Mouse (Mus musculus): ENCODE results near the gene Bach1. TPM values are rescaled to one million over a fixed set of nuclear protein-coding genes. Genes with fewer than 3 reads are reported as not detected.
A peak's percentile ranks its signal among the peaks of the same experiment; 100 is the strongest.

Bach1 gene
- total and polyA plus RNA-seq, 3 experiments = 11.4 to 20.9 (median 13.4) TPM

DNA sequence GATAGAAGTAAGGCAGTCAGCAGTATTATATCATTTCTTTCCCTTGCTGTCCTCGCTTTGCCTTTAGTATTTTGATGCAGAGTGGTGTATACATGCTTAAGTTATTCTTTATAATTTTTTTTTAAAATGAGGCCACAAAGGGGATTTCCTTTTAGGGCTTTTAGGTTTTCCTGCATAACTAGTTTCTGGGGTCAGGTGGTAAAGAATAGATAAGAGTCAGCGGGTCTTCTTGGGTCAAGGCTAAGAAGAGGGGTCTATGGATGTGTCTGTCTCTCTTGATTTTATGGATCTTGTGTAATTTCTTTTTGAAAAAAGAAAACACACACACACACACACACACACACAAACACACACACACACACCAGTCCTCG, 1.6 kb downstream of the Bach1 start:
- peak overlapping the region; percentile 78 to 87 (median 84) for H3K4me3 ChIP-seq (replicated peaks in 1 of 3; ENCODE audit: low read depth in 2 of 3, low read length in 2 of 3, poor library complexity in 1 of 3)
- H3K27ac ChIP-seq (ENCODE audit: insufficient read depth, low read depth) = peak overlapping the region; percentile 72
- peaks cover 58% of the 10 kb centered on the region for H3K79me2 ChIP-seq (replicated peaks; ENCODE audit: control insufficient read depth, extremely low read depth, insufficient read depth, poor library complexity, severe bottlenecking)
- no peak for DNase-seq (ENCODE audit: extremely low read depth)
- peaks cover 4% of the 10 kb centered on the region for H3K27me3 ChIP-seq (replicated peaks)
- in situ Hi-C loops (cut with MboI; ENCODE audit: low pct_ligation_motif_present, low pct_unique_long_range_greater_than_20kb, low sequenced_read_pairs) (no loop called here), dilution Hi-C loops (cut with MboI; ENCODE audit: extremely low pct_ligation_motif_present, extremely low pct_unique_long_range_greater_than_20kb, low sequenced_read_pairs) (no loop called here)
- peak overlapping the region; percentile 96 for H3K9ac ChIP-seq (ENCODE audit: insufficient read depth, low read depth)
- TF ChIP-seq TBP (conservative IDR thresholded peaks at IDR 0.05; ENCODE audit: low read depth, low read length) (0 out of 2 replicates have a peak, but pooled peaks have one; percentile 35), KAT2A (IDR thresholded peaks at IDR 0.05; ENCODE audit: insufficient replicate concordance, low read length) (no peak), ZNF384 (IDR thresholded peaks at IDR 0.05; ENCODE audit: low read depth, low read length) (peak; percentile 58; the same call in 1 of the 2 replicates), MAZ (IDR thresholded peaks at IDR 0.05; ENCODE audit: low read depth, low read length) (no peak), USF2 (conservative IDR thresholded peaks at IDR 0.05; ENCODE audit: low read depth, low read length) (no peak), GABPA (IDR thresholded peaks at IDR 0.05; ENCODE audit: insufficient replicate concordance, low read depth, low read length) (no peak), SMC3 (IDR thresholded peaks at IDR 0.05; ENCODE audit: low read depth, low read length) (no peak), IRF4 (IDR thresholded peaks at IDR 0.05; ENCODE audit: low read depth, low read length) (no peak), E2F4 (IDR thresholded peaks at IDR 0.05; ENCODE audit: insufficient replicate concordance, low read depth, low read length) (no peak), TCF12 (IDR thresholded peaks at IDR 0.05; ENCODE audit: low read depth, low read length) (no peak), POLR2AphosphoS2 (IDR thresholded peaks at IDR 0.05; ENCODE audit: low read depth, low read length) (no peak), MAX (IDR thresholded peaks at IDR 0.05; ENCODE audit: low read length) (no peak), NELFE (IDR thresholded peaks at IDR 0.05; ENCODE audit: low read depth, low read length) (no peak)
- no peaks in the 10 kb centered on the region for H3K9me3 ChIP-seq (replicated peaks; ENCODE audit: low read length)
- H3K4me1 ChIP-seq (ENCODE audit: control insufficient read depth in 1 of 2, insufficient read depth in 2 of 2) = peaks cover 12 to 36% of the 10 kb centered on the region in 2 experiments
- peak overlapping the region; percentile 90 for H3K4me2 ChIP-seq (ENCODE audit: insufficient read depth, low read depth, poor library complexity, severe bottlenecking)
- peaks cover 0 to 12% of the 10 kb centered on the region in 2 experiments for H3K36me3 ChIP-seq (replicated peaks in 1 of 2; ENCODE audit: control insufficient read depth in 1 of 2, insufficient read depth in 1 of 2, low read length in 1 of 2)

DNA sequence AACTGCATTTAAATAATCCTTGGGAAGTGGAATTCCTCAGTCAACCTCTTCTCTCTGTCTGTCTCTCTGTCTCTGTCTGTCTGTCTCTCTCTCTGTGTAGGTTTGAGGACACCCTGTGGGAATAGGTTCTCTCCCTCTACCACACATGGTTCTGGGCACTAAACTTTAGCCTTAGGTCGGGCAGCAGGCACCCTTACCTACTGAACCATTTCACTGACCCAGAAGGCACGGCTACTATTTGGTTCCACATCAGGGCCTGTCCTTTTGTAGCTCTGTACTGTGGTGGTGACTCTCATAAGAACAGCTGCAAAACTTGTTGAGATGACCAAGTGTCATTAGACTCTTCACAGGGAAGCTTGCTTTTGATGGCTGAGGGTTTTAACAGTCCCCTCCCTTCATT, 3.1 kb downstream of the Bach1 start:
- Histone ChIP-seq H3K27me3 (replicated peaks) (peaks cover 4% of the 10 kb centered on the region), H3K79me2 (replicated peaks; ENCODE audit: control insufficient read depth, extremely low read depth, insufficient read depth, poor library complexity, severe bottlenecking) (peaks cover 73% of the 10 kb centered on the region), H3K27ac (ENCODE audit: insufficient read depth, low read depth) (no peak overlapping the region), H3K36me3 (replicated peaks in 1 of 2; ENCODE audit: control insufficient read depth in 1 of 2, insufficient read depth in 1 of 2, low read length in 1 of 2) (peaks cover 0 to 25% of the 10 kb centered on the region in 2 experiments), H3K9ac (ENCODE audit: insufficient read depth, low read depth) (no peak overlapping the region), H3K4me1 (ENCODE audit: control insufficient read depth in 1 of 2, insufficient read depth in 2 of 2) (peaks cover 12 to 48% of the 10 kb centered on the region in 2 experiments), H3K4me3 (replicated peaks in 1 of 3; ENCODE audit: low read depth in 2 of 3, low read length in 2 of 3, poor library complexity in 1 of 3) (no peak overlapping the region), H3K4me2 (ENCODE audit: insufficient read depth, low read depth, poor library complexity, severe bottlenecking) (no peak overlapping the region), H3K9me3 (replicated peaks; ENCODE audit: low read length) (no peaks in the 10 kb centered on the region)
- dilution Hi-C loops (cut with MboI; ENCODE audit: extremely low pct_ligation_motif_present, extremely low pct_unique_long_range_greater_than_20kb, low sequenced_read_pairs) = no loop called here
- no peak for TF ChIP-seq USF1 (IDR thresholded peaks at IDR 0.05; ENCODE audit: low read depth, low read length)
- no peak for TF ChIP-seq ETS1 (conservative IDR thresholded peaks at IDR 0.05; ENCODE audit: low read depth, low read length)
- no peak for TF ChIP-seq ELF1 (IDR thresholded peaks at IDR 0.05; ENCODE audit: low read depth, low read length)
- no peak for TF ChIP-seq JUND (conservative IDR thresholded peaks at IDR 0.05; ENCODE audit: low read depth, low read length)
- no peak for TF ChIP-seq IRF4 (IDR thresholded peaks at IDR 0.05; ENCODE audit: low read depth, low read length)
- TF ChIP-seq BHLHE40 (IDR thresholded peaks at IDR 0.05; ENCODE audit: low read depth, low read length) = no peak
- no peak for TF ChIP-seq GABPA (IDR thresholded peaks at IDR 0.05; ENCODE audit: insufficient replicate concordance, low read depth, low read length)
- TF ChIP-seq MYC (IDR thresholded peaks at IDR 0.05; ENCODE audit: low read depth, low read length) = no peak
- TF ChIP-seq HCFC1 (IDR thresholded peaks at IDR 0.05; ENCODE audit: low read depth, low read length) = no peak
- no peak for TF ChIP-seq ZC3H11A (IDR thresholded peaks at IDR 0.05; ENCODE audit: low read depth, low read length)
- no peak for TF ChIP-seq JUN (IDR thresholded peaks at IDR 0.05; ENCODE audit: insufficient read depth, low read depth, low read length)
- no peak for TF ChIP-seq MEF2A (IDR thresholded peaks at IDR 0.05; ENCODE audit: borderline replicate concordance, low read depth, low read length)
- no peak for TF ChIP-seq SIN3A (IDR thresholded peaks at IDR 0.05; ENCODE audit: low read length)
- TF ChIP-seq NRF1 (IDR thresholded peaks at IDR 0.05; ENCODE audit: low read depth, low read length) = no peak
- no peak for TF ChIP-seq TCF12 (IDR thresholded peaks at IDR 0.05; ENCODE audit: low read depth, low read length)
- TF ChIP-seq CHD1 (IDR thresholded peaks at IDR 0.05; ENCODE audit: low read depth, low read length) = no peak
- TF ChIP-seq MXI1 (IDR thresholded peaks at IDR 0.05; ENCODE audit: low read depth, low read length) = no peak
- no peak for TF ChIP-seq E2F4 (IDR thresholded peaks at IDR 0.05; ENCODE audit: insufficient replicate concordance, low read depth, low read length)
- TF ChIP-seq EP300 (IDR thresholded peaks at IDR 0.05; ENCODE audit: low read length) = no peak
- in situ Hi-C loops (cut with MboI; ENCODE audit: low pct_ligation_motif_present, low pct_unique_long_range_greater_than_20kb, low sequenced_read_pairs) = no loop called here
- no peak for DNase-seq (ENCODE audit: extremely low read depth)

Data from CH12.LX (cell line).